Mouse (Mus musculus): ENCODE results near the gene Zfp385c.

Zfp385c gene

GRCm38 (mm10) chr11:100690389-100690788 lies 1.9 kb downstream of the Zfp385c start:
- peak; percentile 29 for DNase-seq (ENCODE audit: low read depth, low spot score)

DNA sequence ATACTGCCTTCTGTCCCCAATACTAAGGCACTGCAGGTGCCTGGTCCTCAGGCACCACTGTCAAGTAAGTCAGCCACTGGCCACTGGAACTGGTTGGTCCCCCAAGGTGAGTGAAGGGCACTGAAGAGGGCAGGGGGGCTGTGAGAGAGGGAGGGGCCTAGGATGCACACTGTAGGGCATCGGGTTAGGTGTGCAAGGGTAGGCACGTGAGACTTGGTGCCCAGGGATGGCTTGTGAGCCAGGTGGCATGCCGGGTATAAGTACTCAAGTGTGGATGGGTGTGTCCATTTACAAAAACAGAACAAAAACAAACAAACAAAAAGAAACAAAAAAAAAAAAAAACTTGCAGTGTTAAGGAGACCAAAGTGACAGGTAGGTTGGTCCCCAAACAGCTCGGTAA lies 3.8 kb downstream of the Zfp385c start:
- DNase-seq (ENCODE audit: low read depth, low spot score), result no peak

- no peak for DNase-seq (ENCODE audit: low read depth, low spot score)
Measured at GRCm38 (mm10) chr11:100687265-100687664, 5.0 kb downstream of the Zfp385c start.

DNA sequence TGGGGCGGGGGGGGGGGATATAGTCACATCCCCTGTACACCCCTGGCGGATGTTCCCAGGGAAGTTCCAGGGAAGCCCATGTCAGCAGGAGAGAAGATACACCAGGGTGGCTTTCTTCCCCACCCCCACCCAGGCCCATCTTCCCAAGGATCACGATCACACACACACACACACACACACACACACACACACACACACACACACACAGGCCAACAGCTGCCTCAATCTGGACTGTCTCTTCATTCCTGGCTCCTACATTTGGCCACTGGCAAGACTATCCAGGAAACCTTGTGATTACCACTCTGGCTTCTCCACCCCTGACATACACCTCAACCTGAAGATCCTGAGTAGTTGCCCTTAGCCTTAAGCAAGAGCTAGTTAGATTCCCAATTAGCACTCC lies 6.9 kb downstream of the Zfp385c start:
- no peak for DNase-seq (ENCODE audit: low read depth, low spot score)

DNA sequence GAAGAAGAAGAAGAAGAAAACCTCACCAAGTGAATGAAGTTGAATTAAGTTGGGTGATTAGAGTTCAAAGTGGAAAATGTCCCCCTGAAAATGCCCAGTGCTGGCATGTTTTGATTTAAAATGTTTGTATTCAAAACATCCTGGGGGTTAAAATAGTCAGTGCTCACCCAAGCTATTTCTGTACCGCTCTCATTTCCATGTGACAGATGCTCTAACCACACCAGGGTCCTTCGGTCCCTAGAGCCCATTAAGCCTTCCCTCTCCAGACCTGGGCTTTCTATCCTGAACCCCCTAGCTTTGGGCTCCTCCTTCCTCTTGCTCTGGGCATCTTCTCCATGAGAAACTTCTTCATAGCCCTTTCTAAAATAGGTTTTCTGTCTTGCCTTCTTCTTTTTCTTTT lies 8.2 kb downstream of the Zfp385c start:
- no peak for DNase-seq (ENCODE audit: low read depth, low spot score)

- peak; percentile 81 for DNase-seq (ENCODE audit: low read depth, low spot score)
Measured at GRCm38 (mm10) chr11:100682526-100682925, 9.7 kb downstream of the Zfp385c start.

DNA sequence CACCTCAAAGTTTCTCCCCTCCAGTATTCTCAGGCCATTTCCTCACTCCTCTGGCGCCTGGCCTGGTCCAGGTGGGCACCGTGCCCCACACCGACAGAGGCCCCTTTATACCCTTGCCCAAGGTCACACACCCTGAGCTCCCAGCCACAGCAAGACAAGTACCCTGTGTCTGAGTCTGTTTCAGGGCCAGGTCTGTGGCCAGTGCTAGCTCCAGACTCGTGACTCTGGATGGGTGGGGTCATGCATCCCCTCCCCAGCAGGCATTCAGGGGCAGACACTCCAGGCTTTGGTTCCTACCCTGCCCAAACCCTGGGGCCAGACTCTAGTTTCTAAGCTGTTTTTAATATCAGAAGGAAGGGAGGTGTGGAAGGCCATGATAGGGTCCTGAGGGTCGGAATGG lies 10.4 kb downstream of the Zfp385c start:
- peak; percentile 77 for DNase-seq (ENCODE audit: low read depth, low spot score)

DNA sequence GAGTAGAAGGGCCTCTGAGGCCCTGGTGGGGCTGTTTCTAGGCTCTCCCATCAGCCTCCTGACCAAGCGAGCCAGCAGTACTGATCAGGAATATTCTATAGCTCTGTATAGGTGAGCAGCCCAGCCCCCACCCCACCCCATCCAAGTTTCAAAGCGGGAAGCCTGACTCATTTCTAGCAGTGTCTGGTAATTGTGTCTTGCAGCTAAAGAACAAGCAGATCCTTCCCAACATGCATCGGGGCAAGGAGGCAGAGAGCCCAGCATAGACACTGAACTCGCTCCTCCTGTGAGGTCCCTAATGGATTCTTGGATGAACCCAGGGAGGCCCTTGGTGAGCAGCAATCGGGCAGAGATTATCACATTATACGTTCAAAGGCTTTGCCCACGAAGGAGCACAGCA lies 14.4 kb downstream of the Zfp385c start:
- no peak for DNase-seq (ENCODE audit: low read depth, low spot score)

DNA sequence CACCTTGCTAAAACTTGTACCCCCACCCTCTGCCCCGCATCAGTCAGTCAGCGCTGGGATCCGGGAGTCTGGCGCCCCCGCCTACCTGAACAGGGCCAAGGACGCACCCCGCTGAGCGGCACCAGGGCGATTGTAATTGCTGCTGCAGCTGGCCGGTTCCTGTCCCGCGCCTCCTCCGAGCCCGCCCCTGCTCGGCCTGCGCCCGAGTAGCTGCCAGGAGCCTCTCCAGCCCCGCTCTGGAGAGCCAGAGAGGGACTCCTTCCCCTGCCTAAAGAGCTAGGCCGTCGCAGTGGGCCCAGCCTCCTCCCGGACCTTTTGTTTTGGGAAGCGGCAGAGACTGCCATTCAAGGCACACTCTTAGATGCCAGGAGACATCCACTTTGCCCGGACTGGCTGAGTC lies 19.1 kb downstream of the Zfp385c start:
- peak; percentile 83 for DNase-seq (ENCODE audit: low read depth, low spot score)

DNA sequence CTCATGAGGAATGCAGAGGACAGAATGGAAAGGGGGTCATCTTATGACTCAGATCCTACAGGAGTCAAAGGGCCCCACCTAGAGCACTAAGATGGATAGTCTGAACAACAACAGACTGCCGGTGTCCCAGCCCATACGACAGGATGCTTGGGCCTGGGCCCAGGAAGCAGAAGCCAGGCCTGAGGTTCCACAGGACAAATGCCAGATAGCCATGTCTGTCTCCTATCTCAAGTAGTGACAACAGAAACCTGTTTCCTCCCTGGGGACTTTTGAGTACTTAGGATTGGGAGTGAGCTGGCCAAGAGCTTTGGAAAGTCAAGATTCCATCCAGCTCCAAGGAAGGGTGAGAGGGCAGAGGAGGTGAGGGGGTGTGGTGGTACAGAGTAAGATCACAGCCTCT lies 20.3 kb downstream of the Zfp385c start:
- no peak for DNase-seq (ENCODE audit: low read depth, low spot score)

DNA sequence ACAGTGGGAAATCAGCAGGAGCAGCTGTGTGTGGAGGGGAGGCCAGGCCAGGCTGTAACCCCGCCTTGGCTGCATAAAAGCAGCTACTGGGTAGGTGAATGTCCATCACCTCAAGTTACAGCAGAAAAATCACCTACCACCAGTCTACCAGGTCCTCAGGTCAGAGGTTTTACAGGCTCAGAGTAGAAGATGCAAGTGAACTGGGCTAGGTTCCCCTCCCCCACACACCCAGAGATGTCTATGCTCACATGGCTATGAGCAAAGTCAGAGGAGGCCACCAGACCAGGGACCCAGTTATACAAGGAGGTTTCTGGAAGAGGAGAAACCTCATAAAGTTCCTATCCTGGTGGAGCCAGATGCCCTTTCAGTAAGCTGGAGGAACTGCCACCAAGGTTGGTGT lies 21.2 kb downstream of the Zfp385c start:
- no peak for DNase-seq (ENCODE audit: low read depth, low spot score)

DNA sequence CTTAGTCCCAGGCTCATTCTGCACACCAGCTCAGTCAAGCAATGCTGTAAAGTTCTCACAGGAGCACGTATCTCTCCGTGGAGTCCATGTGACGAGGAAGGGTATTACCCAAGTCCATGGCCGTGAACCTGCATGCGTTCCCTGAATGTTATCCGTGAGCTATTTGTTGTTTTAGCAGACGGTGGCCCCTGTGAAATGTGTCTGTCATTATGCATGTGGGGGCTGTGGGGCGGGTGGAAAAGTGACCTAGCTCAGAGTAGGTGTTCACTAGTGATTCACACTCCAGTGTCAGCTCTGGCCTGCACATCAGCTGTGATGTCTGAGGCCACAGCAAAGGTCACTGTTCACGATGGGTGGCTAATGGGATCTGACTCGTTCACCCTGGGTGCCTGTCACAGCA lies 32.4 kb downstream of the Zfp385c start:
- no peak for DNase-seq (ENCODE audit: low read depth, low spot score)

GRCm38 (mm10) chr11:100656458-100656857 lies 35.8 kb downstream of the Zfp385c start:
- peak; percentile 46 for DNase-seq (ENCODE audit: low read depth, low spot score)

DNA sequence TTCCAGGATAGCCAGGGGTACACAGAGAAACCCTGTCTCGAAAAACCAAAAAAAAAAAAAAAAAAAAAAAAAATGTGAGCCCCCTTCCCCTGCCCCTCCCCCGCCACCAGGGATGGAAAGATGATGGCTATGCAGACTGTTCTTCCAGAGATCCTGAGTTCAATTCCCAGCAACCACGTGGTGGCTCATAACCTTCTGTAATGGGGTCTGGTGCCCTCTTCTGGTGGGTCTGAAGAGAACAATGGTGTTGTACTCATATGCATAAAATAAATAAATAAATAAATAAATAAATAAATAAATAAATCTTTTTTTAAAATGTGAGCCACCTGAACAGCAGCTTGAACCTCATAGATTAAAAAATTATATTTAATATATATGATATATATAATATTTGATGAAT lies 36.7 kb downstream of the Zfp385c start:
- peak; percentile 55 for DNase-seq (ENCODE audit: low read depth, low spot score)

DNA sequence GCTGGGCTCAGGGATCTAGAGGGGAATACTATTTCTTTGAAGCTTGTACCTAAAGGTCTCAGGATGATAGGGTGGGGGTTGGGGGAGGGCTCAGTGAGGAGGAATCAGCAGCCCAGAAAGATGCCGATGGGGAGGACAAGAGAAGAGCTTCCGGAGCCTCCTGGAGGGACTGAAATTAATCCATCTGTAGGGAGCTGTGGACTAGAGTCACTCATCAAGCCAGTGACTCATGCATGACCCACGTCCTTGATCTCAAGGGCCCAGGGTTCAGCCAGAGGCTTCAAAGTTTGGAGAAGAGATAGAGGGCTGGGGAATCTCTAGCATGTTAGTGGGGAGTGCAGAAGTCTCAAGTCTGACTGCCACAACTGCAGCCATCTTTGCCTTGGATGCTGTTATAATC lies 40.5 kb downstream of the Zfp385c start:
- no peak for DNase-seq (ENCODE audit: low read depth, low spot score)

DNA sequence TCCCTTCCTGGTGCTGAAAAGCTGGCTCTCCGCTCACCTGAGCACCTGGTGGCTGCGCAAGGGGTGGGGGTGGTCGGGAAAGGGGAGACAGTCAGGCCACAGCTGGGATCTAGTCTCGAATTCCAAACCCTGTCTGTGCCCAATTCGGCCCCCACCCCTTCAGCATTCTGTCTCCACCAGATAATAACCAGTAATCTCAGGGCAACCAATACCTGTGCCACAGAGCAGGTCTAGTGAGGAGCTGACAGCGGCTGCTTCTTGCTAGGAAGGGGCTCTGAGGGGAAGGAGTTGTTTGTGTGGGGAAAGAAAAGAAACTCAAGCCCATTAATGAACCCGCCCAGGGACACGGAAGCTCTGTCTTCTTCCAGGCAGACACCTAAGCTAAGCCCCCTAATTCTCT lies 41.0 kb downstream of the Zfp385c start:
- no peak for DNase-seq (ENCODE audit: low read depth, low spot score)

DNA sequence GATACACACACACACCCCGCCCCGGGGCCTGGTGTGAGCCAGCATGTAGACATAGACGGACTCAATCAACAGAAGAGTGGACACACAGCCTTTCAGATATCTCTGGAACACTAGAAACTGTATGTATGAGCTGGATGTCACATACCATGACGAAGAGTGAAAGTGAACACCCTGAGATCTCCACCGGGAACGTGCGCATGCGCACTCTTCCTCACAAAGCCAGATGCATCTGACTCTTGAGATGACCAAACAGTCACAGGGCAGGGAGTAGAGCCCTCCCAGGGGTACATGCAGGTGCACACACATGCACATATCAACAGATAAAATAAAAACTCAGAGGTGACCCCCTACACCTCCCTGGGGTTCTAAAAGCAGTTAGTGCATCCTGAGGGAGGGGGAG lies 43.9 kb downstream of the Zfp385c start:
- no peak for DNase-seq (ENCODE audit: low read depth, low spot score)

- DNase-seq (ENCODE audit: low read depth, low spot score), result peak; percentile 91
Measured at GRCm38 (mm10) chr11:100646265-100646664, 46.0 kb downstream of the Zfp385c start.

DNA sequence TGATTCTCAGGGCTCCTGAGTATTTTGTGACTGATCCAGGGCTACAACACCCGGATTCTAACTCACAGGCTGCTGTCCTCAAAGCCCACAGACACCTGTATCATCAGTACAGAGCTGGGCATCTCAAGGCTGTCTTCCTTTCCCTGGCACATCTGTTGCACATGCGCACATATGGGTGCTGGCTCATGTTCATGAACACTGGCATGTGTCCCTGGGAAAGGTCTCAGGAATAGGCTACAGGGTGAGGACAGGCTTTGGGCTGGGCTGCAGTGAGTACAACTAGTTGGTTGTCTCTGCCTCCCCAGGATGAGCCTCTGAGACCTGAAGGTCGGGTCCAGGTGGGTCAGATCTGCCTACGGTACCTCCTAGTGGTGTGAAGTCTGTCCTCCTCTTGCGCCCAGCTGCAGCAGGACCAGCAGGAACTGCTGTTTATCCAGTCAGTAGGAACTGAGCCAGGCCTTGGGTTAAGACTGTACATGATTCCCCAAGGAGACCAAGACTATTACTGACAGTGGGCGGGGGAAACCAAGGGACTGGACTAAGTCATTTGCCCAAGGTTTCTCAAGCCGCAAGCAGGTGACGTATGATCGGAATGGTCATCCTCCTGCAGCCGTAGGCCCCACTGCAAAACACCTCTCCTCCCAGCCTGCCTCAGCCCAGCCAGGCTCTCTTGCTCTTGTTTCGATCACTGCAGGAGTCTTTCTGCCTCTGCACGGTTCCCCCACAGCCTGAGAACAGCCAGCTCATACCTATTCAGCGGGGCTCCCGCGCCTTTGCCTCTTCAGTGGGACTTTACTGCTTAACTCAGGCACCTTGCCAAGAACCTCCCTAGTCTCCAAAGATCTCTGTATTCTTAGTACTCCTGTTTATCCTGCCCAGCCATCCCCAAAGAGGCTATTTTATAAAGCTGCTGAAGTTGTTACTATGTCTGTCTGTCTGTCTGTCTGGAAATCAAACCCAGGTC lies 48.4 kb downstream of the Zfp385c start:
- no peak for DNase-seq (ENCODE audit: low read depth, low spot score)

DNA sequence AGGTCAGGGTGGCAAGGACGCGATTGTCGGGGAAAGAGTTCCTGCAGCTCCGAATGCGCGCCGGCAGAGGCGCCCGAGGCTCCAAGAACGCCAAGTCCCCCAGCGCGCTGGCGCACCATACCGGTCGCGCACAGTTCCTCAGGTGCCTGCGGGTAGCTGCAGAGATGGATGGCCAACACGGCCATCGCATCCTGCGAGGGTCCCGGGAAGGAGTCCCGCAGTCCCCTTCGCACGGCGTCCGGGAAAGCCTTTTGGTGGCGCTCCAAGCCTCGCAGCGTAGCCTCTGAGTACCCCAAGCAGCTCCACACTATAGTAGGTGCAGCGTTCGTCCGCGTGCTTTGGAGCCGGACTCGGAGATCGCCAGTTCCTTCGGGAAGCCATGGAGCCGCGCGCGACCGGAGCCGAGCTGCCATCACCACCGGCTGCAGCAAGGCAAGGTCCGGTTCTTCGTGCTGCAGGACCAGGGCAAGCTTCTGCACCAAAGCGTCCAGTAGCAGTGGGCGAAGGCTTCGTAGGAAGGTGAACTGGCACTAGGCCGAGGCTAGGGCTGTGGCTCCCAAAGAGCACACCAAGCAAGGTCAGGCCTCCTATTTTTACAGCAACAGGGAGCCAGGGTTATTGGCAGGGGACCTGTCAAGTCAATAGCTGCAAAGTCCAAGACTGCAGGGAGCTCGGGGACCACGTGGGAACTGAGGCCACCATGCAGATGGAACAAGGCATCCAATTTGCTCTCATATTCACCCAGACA lies 51.9 kb downstream of the Zfp385c start:
- peak; percentile 92 for DNase-seq (ENCODE audit: low read depth, low spot score)

DNA sequence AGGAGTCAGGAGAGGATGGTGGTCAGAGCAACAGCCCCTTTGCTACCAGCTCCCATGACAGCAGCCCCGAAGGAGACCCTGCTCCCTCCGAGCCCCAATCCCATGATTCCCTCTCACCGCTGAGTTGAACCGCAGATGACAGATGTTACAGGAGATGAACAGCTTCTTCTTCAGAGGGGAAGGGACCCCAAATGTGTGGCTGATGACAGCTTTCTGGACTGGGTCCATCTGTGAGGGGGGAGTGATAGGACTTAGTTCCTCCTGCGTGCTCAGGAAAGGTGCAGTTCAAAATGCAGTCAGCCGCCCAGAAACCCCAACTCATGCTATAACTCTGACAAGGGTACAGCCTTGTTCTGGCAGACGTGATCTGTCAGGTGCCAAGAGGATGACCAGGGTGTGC lies 57.7 kb downstream of the Zfp385c start:
- DNase-seq (ENCODE audit: low read depth, low spot score), result no peak

GRCm38 (mm10) chr11:100628862-100629352 lies 63.3 kb downstream of the Zfp385c start:
- DNase-seq (ENCODE audit: low read depth, low spot score), result no peak

DNA sequence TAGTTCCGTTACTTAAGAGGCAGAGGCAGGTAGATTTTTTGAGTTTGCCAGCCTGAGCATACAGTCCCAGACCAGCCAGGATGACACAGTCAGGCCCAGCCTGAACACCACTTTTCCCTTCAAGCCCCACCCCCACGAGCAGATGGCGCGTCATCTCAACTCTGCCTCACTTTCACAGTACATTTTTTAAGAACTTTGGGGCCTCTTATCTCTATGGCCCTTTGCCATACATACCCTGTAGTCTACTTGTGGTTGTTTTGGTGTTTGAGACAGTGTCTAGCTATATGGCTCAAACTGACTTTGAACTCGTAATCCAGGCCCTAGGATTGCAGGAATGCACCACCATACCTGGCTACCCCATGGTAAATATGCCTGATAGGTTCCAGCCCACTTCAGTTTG lies 64.2 kb downstream of the Zfp385c start:
- DNase-seq (ENCODE audit: low read depth, low spot score), result no peak
